Mouse (Mus musculus) hindbrain, embryonic 15.5 days (tissue): ENCODE measurements around the gene Fbln5. TPM values are rescaled to one million over a fixed set of nuclear protein-coding genes. Genes with fewer than 3 reads are reported as not detected.

Experiments used
- ATAC-seq: fragments of 200-750 bp; cut with Nextera tagmentation; 2 replicates; pipeline ENCODE4 v1.8.0; 2017; ENCODE audit warnings: low read depth, moderate number of reproducible peaks, moderate TSS enrichment; ENCODE audit not compliant: low FRiP score
- H3K27ac ChIP-seq: fragments of 300-500 bp; sonication (generic); replicated peaks from 2 replicates; pipeline ENCODE4 v1.5.1; 2015; ENCODE audit warnings: mild to moderate bottlenecking, inconsistent platforms
- H3K27me3 ChIP-seq: fragments of 300-500 bp; sonication (generic); 2 replicates; pipeline ENCODE4 v1.6.1; 2015; ENCODE audit warnings: control low read depth, inconsistent platforms
- H3K36me3 ChIP-seq: fragments of 300-500 bp; sonication (generic); 2 replicates; pipeline ENCODE4 v1.6.1; 2015; ENCODE audit warnings: control low read depth, inconsistent platforms
- H3K4me1 ChIP-seq: fragments of 300-500 bp; sonication (generic); replicated peaks from 2 replicates; pipeline ENCODE4 v1.6.1; 2015; ENCODE audit warnings: control low read depth, inconsistent platforms
- H3K4me2 ChIP-seq: fragments of 300-500 bp; sonication (generic); 2 replicates; pipeline ENCODE4 v1.6.1; 2015; ENCODE audit warnings: moderate library complexity, mild to moderate bottlenecking, inconsistent platforms
- H3K4me3 ChIP-seq: fragments of 300-500 bp; sonication (generic); 2 replicates; pipeline ENCODE4 v1.5.1; 2015; ENCODE audit warnings: mild to moderate bottlenecking, inconsistent platforms
- H3K9ac ChIP-seq: fragments of 300-500 bp; sonication (generic); 2 replicates; pipeline ENCODE4 v1.6.1; 2015; ENCODE audit warnings: inconsistent platforms
- H3K9me3 ChIP-seq: fragments of 300-500 bp; sonication (generic); 2 replicates; pipeline ENCODE4 v1.6.1; 2016; ENCODE audit warnings: control low read depth, inconsistent platforms
- WGBS: fragments of 180-500 bp; shearing (Covaris S2); methylation state at CpG from one replicate; pipeline ENCODE4 v1.1.7; 2015; 5-methylcytosine and 5-hydroxymethylcytosine counted together
- polyA plus RNA-seq: library from polyadenylated mRNA; unstranded; fragments of >200 nt; fragmentation: Nextera tagmentation; extraction: Ambion mirVana; gene quantifications from 2 replicates; pipeline ENCODE4 v1.2.1, GENCODE M21; 2015

Gene Fbln5
- polyA plus RNA-seq, 1 experiment from 2014 or later: 15.0 TPM

DNA sequence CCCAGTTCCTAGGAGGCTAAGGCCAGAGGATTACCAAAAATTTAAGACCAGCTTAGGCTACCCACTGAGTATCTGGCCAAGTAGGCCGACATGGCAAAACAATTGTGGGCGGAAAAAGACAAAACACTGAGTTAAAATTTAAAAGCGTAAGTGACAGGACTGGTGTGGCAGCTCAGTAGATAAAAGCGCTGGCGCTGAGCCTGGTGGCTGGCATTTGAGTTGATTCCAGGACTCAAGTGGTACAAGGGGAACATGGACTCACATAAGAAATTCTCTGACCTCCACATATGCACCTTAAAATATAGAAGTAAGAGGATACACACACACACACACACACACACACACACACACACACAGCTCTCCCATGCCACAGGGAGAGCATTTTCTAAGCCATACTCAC lies 42.5 kb downstream of the Fbln5 start:
- no peaks in the 10 kb centered on the region for H3K36me3 ChIP-seq
- no peak overlapping the region for H3K9ac ChIP-seq
- no peak overlapping the region for H3K4me3 ChIP-seq
- H3K9me3 ChIP-seq: no peaks in the 10 kb centered on the region
- 62% methylated on average over 5 of the region's 5 CpGs for WGBS
- no peaks in the 10 kb centered on the region for H3K4me1 ChIP-seq
- H3K27me3 ChIP-seq: no peaks in the 10 kb centered on the region
- H3K4me2 ChIP-seq: no peak overlapping the region
- ATAC-seq: no peak
- H3K27ac ChIP-seq: no peak overlapping the region

DNA sequence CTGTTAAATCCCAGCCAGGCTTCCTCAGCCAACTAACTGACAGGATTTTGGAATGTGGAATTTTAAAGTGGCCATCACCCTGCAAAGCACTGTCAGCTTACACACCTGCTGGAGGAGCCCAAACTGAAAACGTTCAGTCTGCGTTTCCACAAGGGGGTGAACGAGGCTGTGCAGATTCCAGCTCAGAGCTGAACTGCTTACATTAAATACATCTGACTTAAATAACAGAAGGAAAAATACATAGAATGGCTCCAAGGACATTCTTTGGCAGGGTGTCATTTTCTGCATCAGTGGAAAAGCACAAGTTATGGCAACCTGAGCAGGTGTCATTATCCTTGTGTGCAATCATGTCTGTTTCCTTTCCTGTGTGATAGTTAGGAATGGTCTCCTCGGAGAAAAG lies 44.7 kb downstream of the Fbln5 start:
- no peak for ATAC-seq
- Histone ChIP-seq H3K27ac (no peak overlapping the region), H3K9ac (no peak overlapping the region), H3K4me1 (no peaks in the 10 kb centered on the region), H3K4me3 (no peak overlapping the region), H3K4me2 (no peak overlapping the region), H3K9me3 (no peaks in the 10 kb centered on the region), H3K27me3 (no peaks in the 10 kb centered on the region), H3K36me3 (no peaks in the 10 kb centered on the region)
- 73% methylated on average over 4 of the region's 4 CpGs for WGBS

DNA sequence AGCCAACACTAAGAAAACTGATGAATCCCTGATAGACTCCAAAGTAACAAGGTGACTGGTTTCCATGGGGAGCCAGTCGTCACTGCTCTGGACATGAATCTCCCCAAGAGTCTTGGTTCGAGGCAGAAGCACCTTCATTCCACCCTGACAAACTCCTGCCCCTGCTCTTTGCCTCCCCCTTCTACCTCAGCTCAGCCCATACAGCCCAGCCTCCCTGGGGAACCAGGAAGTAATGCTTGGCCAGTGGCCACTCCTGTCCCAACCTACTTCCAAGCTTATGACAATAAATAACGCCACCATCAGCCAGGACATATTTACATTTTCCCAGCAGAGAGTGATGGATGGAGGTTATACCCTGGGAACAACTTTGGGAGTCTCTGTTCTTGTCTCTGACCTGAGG lies 45.9 kb downstream of the Fbln5 start:
- H3K27me3 ChIP-seq: no peaks in the 10 kb centered on the region
- 75% methylated on average over 3 of the region's 3 CpGs for WGBS
- no peak overlapping the region for H3K4me3 ChIP-seq
- no peak overlapping the region for H3K9ac ChIP-seq
- H3K4me2 ChIP-seq: no peak overlapping the region
- no peaks in the 10 kb centered on the region for H3K36me3 ChIP-seq
- ATAC-seq: no peak
- no peaks in the 10 kb centered on the region for H3K9me3 ChIP-seq
- H3K4me1 ChIP-seq: no peaks in the 10 kb centered on the region
- H3K27ac ChIP-seq: no peak overlapping the region

DNA sequence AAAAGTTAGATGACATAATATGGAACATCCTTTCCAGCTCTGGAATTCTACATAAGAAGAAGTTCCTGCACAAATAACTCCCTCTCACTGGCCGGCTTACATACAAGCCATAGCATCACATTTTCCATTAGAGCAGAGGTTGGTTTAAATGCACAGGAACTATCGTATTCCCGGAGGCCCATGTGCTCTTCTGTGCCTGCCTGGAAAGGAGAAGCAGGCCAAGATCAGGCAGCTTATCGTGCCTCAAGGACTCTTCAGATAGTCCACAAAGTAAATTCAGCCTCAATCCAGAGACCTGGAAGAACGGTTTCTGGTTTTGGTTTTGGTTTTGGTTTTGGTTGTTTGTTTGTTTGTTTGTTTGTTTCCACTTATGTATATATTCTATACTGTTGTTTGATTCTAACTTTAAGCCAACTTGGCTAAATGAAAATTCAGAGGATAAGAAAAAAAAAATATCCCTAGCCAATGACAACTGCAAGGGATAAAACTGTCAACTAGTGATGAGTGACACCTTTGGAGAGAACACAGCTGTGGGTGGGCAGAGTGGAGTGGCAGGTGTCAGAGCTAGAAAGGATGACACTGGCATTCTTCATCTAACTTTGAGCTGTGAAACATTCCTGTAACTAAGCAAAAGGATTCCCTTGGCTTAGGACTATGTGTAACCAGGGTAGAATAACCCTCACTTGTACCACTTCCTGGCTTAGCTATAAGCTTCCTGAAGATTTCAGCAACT lies 48.4 kb downstream of the Fbln5 start:
- H3K27ac ChIP-seq: no peak overlapping the region
- no peak overlapping the region for H3K9ac ChIP-seq
- H3K4me2 ChIP-seq: no peak overlapping the region
- ATAC-seq: no peak
- WGBS: 88% methylated on average over 5 of the region's 5 CpGs
- H3K4me1 ChIP-seq: no peaks in the 10 kb centered on the region; the same call in 1 of the 2 replicates
- H3K27me3 ChIP-seq: no peaks in the 10 kb centered on the region
- no peaks in the 10 kb centered on the region for H3K36me3 ChIP-seq
- H3K4me3 ChIP-seq: no peak overlapping the region
- H3K9me3 ChIP-seq: no peaks in the 10 kb centered on the region

DNA sequence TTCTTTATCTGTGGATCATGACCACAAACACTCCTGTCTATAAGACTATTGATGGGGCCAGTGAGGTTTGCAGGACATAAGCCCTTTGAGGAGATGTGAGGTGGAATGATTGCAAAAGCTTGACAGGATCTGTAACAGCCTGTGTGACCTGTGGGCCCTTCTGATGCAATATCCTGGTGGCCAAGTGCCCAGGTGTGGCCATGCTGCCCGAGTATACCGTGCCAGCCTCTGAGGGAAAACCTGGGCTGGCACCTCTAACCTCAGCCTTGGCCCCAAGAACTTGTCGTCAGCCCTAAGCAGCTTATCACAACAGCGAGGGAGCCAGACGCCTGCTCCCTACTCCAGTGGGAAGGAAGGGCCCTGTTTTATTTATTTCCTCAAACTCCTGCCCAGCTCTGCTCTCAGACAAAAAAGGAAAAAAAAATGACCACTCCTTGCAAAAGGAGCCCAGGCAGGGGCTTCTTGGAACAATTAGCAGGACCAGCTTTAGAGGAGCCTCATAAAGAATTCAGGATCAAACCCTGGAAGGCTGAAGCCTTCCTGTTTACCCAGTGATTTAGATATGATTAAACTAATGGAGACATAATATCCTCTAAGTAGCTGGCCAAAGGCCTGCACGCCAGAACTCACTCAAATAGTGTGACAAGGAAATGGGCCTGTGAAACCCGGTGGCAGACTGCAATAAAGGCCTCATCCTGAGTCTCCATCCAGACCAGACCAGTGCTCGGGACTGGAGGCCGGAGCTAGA lies 51.4 kb downstream of the Fbln5 start:
- no peak overlapping the region for H3K9ac ChIP-seq
- no peaks in the 10 kb centered on the region for H3K9me3 ChIP-seq
- H3K27me3 ChIP-seq: no peaks in the 10 kb centered on the region
- H3K4me2 ChIP-seq: no peak overlapping the region
- H3K4me3 ChIP-seq: no peak overlapping the region
- ATAC-seq: no peak
- no peaks in the 10 kb centered on the region; the same call in 1 of the 2 replicates for H3K4me1 ChIP-seq
- no peaks in the 10 kb centered on the region for H3K36me3 ChIP-seq
- H3K27ac ChIP-seq: no peak overlapping the region
- WGBS: 71% methylated on average over 9 of the region's 9 CpGs

DNA sequence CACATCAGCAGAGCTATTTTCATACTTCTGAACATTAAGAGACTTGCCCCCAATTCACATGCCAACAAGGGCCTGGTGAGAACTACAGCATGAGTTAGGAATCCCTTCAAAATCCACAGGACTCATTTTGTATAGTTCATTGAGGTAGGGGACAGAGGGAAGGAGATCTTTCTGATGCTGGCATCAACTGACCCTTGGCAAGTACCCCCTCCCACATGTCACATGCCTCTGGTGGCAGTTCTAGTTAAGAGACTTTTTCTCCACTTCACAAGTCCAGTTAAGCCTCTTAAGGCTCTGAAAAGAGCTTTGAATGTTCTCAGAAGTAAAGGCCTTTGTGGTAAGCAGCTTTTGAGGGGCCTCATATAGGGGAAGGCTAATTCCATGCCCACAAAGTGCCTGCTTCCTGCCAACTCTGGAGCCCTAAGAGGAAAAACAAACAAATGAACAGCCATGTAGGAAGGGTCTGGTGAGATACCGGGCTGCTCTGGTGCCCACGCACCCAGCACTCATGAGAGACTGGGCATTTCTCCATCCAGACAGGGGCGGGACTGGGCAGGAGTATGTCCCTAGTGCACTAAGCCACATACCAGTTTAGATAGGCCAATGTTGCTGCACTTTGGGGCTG lies 52.5 kb downstream of the Fbln5 start:
- no peak for ATAC-seq
- no peaks in the 10 kb centered on the region; the same call in 1 of the 2 replicates for H3K4me1 ChIP-seq
- no peak overlapping the region; the same call in 1 of the 2 replicates for H3K27ac ChIP-seq
- no peak overlapping the region for H3K9ac ChIP-seq
- no peaks in the 10 kb centered on the region for H3K9me3 ChIP-seq
- WGBS: 76% methylated on average over 3 of the region's 3 CpGs
- no peaks in the 10 kb centered on the region for H3K27me3 ChIP-seq
- no peak overlapping the region for H3K4me2 ChIP-seq
- H3K4me3 ChIP-seq: no peak overlapping the region
- H3K36me3 ChIP-seq: no peaks in the 10 kb centered on the region

DNA sequence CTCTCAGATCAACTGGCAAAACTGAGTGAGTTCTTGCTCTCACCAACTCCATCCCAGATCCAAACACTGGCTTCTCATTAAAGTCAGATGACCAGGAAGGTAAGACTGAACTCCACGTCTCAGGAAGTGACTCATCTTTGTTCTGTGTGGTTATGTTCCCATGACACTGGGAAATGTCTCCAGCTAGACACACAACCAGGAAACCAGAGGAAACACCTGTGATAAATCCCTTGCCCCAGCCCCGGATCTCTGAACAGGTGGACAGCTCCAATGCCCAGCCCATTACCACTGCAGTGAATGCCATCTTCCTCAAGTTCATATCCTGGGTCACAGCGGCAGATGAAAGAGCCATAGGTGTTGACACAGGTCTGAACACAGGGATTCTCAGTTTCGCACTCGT lies 54.0 kb downstream of the Fbln5 start:
- H3K27ac ChIP-seq: no peak overlapping the region
- H3K9ac ChIP-seq: no peak overlapping the region
- no peak overlapping the region for H3K4me3 ChIP-seq
- no peak for ATAC-seq
- 87% methylated on average over 5 of the region's 5 CpGs for WGBS
- no peaks in the 10 kb centered on the region for H3K36me3 ChIP-seq
- H3K4me2 ChIP-seq: no peak overlapping the region
- H3K9me3 ChIP-seq: no peaks in the 10 kb centered on the region
- H3K27me3 ChIP-seq: no peaks in the 10 kb centered on the region
- no peaks in the 10 kb centered on the region; the same call in 1 of the 2 replicates for H3K4me1 ChIP-seq

DNA sequence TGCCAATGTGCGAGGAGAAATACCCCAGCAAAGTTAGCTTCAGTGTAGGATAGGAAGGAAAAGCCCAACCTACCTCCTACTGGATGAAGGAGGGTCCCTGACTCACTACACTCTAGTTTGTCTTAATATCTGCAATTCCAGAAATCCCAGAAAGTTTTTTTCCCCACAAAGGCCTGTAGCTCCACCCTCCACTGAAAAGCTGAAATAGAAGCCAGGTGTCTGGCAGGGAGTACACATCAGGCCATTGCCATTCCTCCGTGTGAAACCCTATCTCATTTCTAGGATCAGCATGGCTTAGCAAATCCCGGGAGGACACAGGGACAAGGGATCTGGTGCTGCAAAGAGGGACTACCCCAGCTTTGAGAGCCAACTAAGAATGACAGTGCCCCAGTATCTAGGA lies 55.8 kb downstream of the Fbln5 start:
- ATAC-seq: no peak
- H3K9ac ChIP-seq: no peak overlapping the region
- WGBS: 77% methylated on average over 3 of the region's 3 CpGs

DNA sequence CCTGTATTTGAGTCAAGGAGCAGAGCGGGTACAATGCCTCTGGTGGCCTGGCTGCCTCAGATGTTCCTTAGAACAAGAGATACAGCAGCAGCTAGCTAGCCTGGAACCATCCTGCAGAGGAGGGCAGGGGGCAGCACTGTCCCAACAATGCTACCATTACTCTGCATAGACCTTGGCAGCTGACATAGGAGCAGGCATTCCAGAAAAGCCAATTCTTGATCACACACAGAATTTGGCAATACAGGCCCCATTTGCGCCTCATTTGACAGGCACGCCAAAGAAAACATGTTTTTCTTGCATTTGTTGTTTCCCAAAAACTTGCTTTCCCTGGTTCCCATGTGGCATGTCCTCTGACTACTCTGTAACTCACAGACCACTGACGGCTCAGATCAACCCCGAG lies 56.8 kb downstream of the Fbln5 start:
- Histone ChIP-seq H3K36me3 (no peaks in the 10 kb centered on the region), H3K4me3 (no peak overlapping the region), H3K4me1 (no peaks in the 10 kb centered on the region; the same call in 1 of the 2 replicates), H3K27me3 (no peaks in the 10 kb centered on the region), H3K9me3 (no peaks in the 10 kb centered on the region), H3K9ac (no peak overlapping the region), H3K27ac (no peak overlapping the region), H3K4me2 (no peak overlapping the region)
- no peak for ATAC-seq
- 94% methylated on average over 5 of the region's 5 CpGs for WGBS

More for the DNA sequence above, 55.8 kb downstream of the Fbln5 start:
- Histone ChIP-seq H3K4me3 (no peak overlapping the region), H3K4me2 (no peak overlapping the region), H3K27ac (no peak overlapping the region), H3K36me3 (no peaks in the 10 kb centered on the region), H3K27me3 (no peaks in the 10 kb centered on the region), H3K9me3 (no peaks in the 10 kb centered on the region), H3K4me1 (no peaks in the 10 kb centered on the region; the same call in 1 of the 2 replicates)

DNA sequence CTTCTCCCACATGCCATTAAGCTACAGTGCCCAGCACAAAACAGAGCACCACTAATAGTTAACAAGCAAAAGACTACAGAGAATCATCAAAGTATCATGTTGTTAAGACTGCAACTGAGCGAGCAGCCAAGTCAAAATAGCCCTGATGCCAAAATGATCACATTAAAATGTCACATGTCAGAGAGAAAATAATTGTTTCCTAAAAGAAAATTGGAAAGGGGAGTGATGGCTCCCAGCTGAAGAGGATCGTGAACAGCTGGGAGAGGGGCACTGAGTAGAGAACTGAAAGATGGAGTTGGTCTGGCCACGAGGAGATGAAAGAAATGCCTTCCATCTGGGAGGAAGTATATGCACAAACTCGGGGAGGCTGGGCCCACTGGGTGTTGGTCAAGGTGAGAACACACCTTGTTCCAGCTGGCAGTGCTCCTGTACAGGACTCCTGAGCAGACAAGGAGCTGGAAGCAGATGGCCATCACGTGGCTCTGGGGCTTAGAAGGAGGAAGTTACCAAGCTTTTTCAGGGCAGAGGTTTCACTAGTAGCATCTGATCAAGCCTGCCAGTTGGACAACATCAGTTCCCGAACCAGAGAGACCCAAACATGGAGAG lies 59.3 kb downstream of the Fbln5 start:
- no peak for ATAC-seq
- H3K27me3 ChIP-seq: no peaks in the 10 kb centered on the region
- H3K9me3 ChIP-seq: no peaks in the 10 kb centered on the region
- H3K4me1 ChIP-seq: no peaks in the 10 kb centered on the region
- no peak overlapping the region for H3K4me3 ChIP-seq
- H3K9ac ChIP-seq: no peak overlapping the region
- H3K36me3 ChIP-seq: no peaks in the 10 kb centered on the region
- 69% methylated on average over 6 of the region's 6 CpGs for WGBS
- H3K27ac ChIP-seq: no peak overlapping the region
- H3K4me2 ChIP-seq: no peak overlapping the region

DNA sequence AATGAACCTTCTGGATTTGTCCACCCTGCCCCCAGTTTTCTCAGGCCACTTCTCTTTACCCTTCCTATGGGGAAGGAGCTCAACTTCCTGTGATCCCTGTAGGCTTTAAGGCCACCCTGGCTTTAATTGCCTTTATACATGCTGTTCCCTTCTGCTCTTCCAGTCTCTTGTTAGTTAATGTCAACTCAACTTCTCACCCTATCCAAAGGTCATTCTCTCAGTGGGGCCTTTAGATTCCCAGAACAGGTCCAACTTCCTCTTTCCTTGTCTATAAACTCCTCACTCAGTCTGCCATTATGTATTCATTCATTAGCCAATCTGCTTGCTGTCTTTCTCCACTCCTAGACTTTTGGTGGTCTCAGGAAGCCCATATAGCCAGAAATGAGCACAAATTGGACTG lies 60.2 kb downstream of the Fbln5 start:
- Histone ChIP-seq H3K27ac (no peak overlapping the region), H3K9me3 (no peaks in the 10 kb centered on the region), H3K36me3 (no peaks in the 10 kb centered on the region), H3K4me2 (no peak overlapping the region), H3K27me3 (no peaks in the 10 kb centered on the region), H3K9ac (no peak overlapping the region), H3K4me1 (no peaks in the 10 kb centered on the region), H3K4me3 (no peak overlapping the region)
- no peak for ATAC-seq

DNA sequence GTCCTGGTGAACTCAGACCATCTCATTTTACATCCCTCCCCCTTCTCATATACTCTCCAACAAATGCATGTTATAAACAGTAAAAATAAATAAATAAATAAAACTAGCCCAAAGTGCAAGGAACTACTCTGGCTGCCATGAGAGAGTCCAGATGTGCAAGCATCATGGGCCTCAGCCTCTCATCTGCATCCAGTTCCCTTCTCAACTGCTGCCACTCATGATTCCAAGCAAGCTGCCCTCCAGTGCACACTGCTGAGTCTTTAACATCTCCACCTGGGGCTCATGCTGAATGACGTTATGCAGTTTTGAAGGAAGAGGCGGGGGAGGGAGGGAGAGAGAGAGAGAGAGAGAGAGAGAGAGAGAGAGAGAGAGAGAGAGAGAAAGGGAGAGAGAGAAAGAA lies 76.5 kb downstream of the Fbln5 start:
- Histone ChIP-seq H3K27ac (no peak overlapping the region), H3K9me3 (no peaks in the 10 kb centered on the region), H3K9ac (no peak overlapping the region), H3K4me2 (no peak overlapping the region), H3K4me3 (no peak overlapping the region), H3K27me3 (no peaks in the 10 kb centered on the region), H3K4me1 (no peaks in the 10 kb centered on the region), H3K36me3 (no peaks in the 10 kb centered on the region)
- no peak for ATAC-seq
- 65% methylated on average over 2 of the region's 2 CpGs for WGBS
